In the genomic region with DNA sequence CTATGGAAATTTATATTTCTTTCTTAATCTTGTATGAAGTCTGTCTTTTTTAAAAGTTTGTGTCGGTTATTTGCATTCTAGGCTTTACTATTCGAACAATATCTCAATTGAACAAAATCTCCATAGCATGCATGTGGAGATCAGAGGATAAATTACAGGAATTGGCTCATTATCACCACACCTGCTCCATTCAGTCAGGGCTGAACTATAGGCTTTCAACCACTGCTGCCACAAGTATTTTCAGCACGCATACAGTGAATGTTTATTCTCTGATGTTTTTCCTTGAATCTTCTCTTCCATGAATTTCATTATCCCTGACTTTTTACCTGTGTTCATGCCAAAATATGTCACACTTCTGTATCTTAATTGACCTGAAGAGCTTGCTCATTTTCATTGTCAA, we compare ENCODE assay signal across 22 mouse cellular contexts.
DNase-seq lines count a peak whose midpoint lies in the region; ATAC-seq and TF ChIP-seq lines count a peak whose summit lies in the region.
"Had no signal": no experiment of that assay in that cellular context is flagged by ENCODE, and none has a peak within 500 bp of the region (broad histone marks: within the 10 kb centered on the region; RNA-seq: fewer than 3 reads in every experiment).

No protein-coding gene starts in this region.

- no peaks in the 10 kb centered on the region for H3K9me3 ChIP-seq in limb, embryonic 14.5 days (ENCODE audit: control insufficient read depth, low read length)
- no peaks in the 10 kb centered on the region for H3K9me3 ChIP-seq in limb, embryonic 10.5 days (replicated peaks)
- H3K9me3 ChIP-seq: embryonic facial prominence, embryonic 13.5 days; forebrain, embryonic 13.5 days; forebrain, embryonic 15.5 days had no signal

- no peaks in the 10 kb centered on the region for H3K27me3 ChIP-seq in limb, embryonic 14.5 days (ENCODE audit: control insufficient read depth, insufficient read depth, low read length)
- H3K27me3 ChIP-seq in limb, embryonic 10.5 days (ENCODE audit: low read depth, poor library complexity, severe bottlenecking): no peaks in the 10 kb centered on the region
- H3K27me3 ChIP-seq: CH12.LX; embryonic facial prominence, embryonic 13.5 days; forebrain, embryonic 13.5 days; forebrain, embryonic 15.5 days; Patski had no signal

- no peak for ATAC-seq in limb, embryonic 14.5 days (ENCODE audit: low FRiP score, low read depth)
- ATAC-seq in megakaryocyte-erythroid progenitor cell, adult 5-6 weeks (replicated peaks; ENCODE audit: low FRiP score, low TSS enrichment, poor library complexity, severe bottlenecking): no peak
- ATAC-seq: activated CD4-positive, CD25-positive, alpha-beta regulatory T cell, adult 4 months; CD4-positive, CD25-positive, alpha-beta regulatory T cell, adult 4 months; forebrain, embryonic 13.5 days; forebrain, embryonic 15.5 days; forebrain, postnatal 0 days; Patski had no signal

- no peak overlapping the region for H3K9ac ChIP-seq in limb, embryonic 14.5 days (ENCODE audit: low read depth, low read length, severe bottlenecking)
- H3K9ac ChIP-seq: embryonic facial prominence, embryonic 13.5 days; forebrain, embryonic 13.5 days; forebrain, embryonic 15.5 days; forebrain, postnatal 0 days had no signal

- H3K36me3 ChIP-seq in limb, embryonic 14.5 days (ENCODE audit: control insufficient read depth, insufficient read depth, low read length): no peaks in the 10 kb centered on the region
- no peaks in the 10 kb centered on the region for H3K36me3 ChIP-seq in limb, embryonic 10.5 days
- H3K36me3 ChIP-seq: embryonic facial prominence, embryonic 13.5 days; forebrain, embryonic 15.5 days; G1E had no signal

- no peak for TF ChIP-seq POLR2A in limb, embryonic 14.5 days (IDR thresholded peaks at IDR 0.05; ENCODE audit: borderline replicate concordance, extremely low read depth, insufficient read depth, insufficient read length)
- no peak for TF ChIP-seq POLR2A in brain, embryonic 14.5 days (IDR thresholded peaks at IDR 0.05; ENCODE audit: borderline replicate concordance, extremely low read depth, insufficient read depth, insufficient read length, poor library complexity, severe bottlenecking)

- peak; percentile 25 for DNase-seq in limb, embryonic 14.5 days (ENCODE audit: low spot score)
- DNase-seq in limb, embryonic 10.5 days (ENCODE audit: low spot score): no peak
- DNase-seq in brain, embryonic 14.5 days (ENCODE audit: low read depth): peak; percentile 17
- no peak for DNase-seq in layer of hippocampus, adult 9-11 months
- DNase-seq: adrenal gland, adult 8-10 months; adrenal gland, postnatal 14 days; adrenal gland, postnatal 36 days; cerebellum, adult 11 months; cerebellum, adult 18-20 months; cerebellum, adult 8-10 months; cerebellum, postnatal 10 days; cerebellum, postnatal 25 days; forebrain, postnatal 0 days had no signal

- no peak overlapping the region for H3K27ac ChIP-seq in limb, embryonic 14.5 days (replicated peaks; ENCODE audit: low read depth, low read length)
- no peak overlapping the region for H3K27ac ChIP-seq in limb, embryonic 10.5 days
- H3K27ac ChIP-seq: embryonic facial prominence, embryonic 13.5 days; forebrain, embryonic 13.5 days; forebrain, embryonic 15.5 days had no signal

- no peak overlapping the region for H3K4me3 ChIP-seq in limb, embryonic 14.5 days (replicated peaks; ENCODE audit: low read length)
- no peak overlapping the region for H3K4me3 ChIP-seq in limb, embryonic 10.5 days
- H3K4me3 ChIP-seq: embryonic facial prominence, embryonic 13.5 days; forebrain, embryonic 13.5 days; forebrain, embryonic 15.5 days had no signal

- H3K4me2 ChIP-seq in limb, embryonic 14.5 days (replicated peaks; ENCODE audit: low read depth, low read length, severe bottlenecking): no peak overlapping the region
- H3K4me2 ChIP-seq: embryonic facial prominence, embryonic 13.5 days; forebrain, embryonic 13.5 days; forebrain, embryonic 15.5 days had no signal

- WGBS in limb, embryonic 14.5 days: 77% methylated on average over 3 of the region's 3 CpGs
- 91% methylated on average over 3 of the region's 3 CpGs for WGBS in limb, embryonic 10.5 days

- H3K4me1 ChIP-seq in limb, embryonic 14.5 days (ENCODE audit: control insufficient read depth, insufficient read depth, low read length): no peaks in the 10 kb centered on the region
- H3K4me1 ChIP-seq in limb, embryonic 10.5 days: no peaks in the 10 kb centered on the region
- H3K4me1 ChIP-seq: embryonic facial prominence, embryonic 13.5 days; forebrain, embryonic 13.5 days; forebrain, embryonic 15.5 days had no signal

- no peak for TF ChIP-seq CTCF in brain, embryonic 14.5 days (IDR thresholded peaks at IDR 0.05; ENCODE audit: borderline replicate concordance, extremely low read depth, insufficient read depth, insufficient read length)

Comparison
In these comparisons a context has a peak if more than half of its experiments do, and no peak if none do; other contexts are left out.
1. DNase-seq: peak in limb, embryonic 14.5 days (single experiment) and brain, embryonic 14.5 days (single experiment); none in limb, embryonic 10.5 days (single experiment) and layer of hippocampus, adult 9-11 months (single experiment).